Mouse (Mus musculus) granulocyte monocyte progenitor cell, adult 5-6 weeks (primary cell): ENCODE results near the gene Ropn1l. TPM values are rescaled to one million over a fixed set of nuclear protein-coding genes. Genes with fewer than 3 reads are reported as not detected.

ENCODE experiments used
- ATAC-seq: replicated peaks from 2 replicates; pipeline ENCODE4 v1.8.0; 2016; ENCODE audit warnings: mild to moderate bottlenecking, moderate TSS enrichment, inconsistent platforms; ENCODE audit not compliant: poor library complexity, severe bottlenecking
- total RNA-seq, 2 experiments: library from RNA; stranded (forward) in 1 of 2; stranded (reverse) in 1 of 2; fragments of 200-712, 200-1000 nt in 1 of 2; fragments of >200 nt in 1 of 2; fragmentation: Nextera tagmentation in 1 of 2; gene quantifications; 2 replicates each; pipeline ENCODE4 v1.2.3; 2014 to 2017

Ropn1l gene
- total RNA-seq, 2 experiments from 2014 or later: 6.3 TPM; not detected in 1

GRCm38 (mm10) chr15:31412933-31413332, 40.6 kb downstream of the Ropn1l start:
- peak; percentile 63 for ATAC-seq

- ATAC-seq: no peak
Observed at GRCm38 (mm10) chr15:31412436-31412835, 41.1 kb downstream of the Ropn1l start.

GRCm38 (mm10) chr15:31407490-31407889, 46.0 kb downstream of the Ropn1l start:
- no peak for ATAC-seq

GRCm38 (mm10) chr15:31406881-31407280, 46.7 kb downstream of the Ropn1l start:
- ATAC-seq: no peak

GRCm38 (mm10) chr15:31404346-31404745, 49.2 kb downstream of the Ropn1l start:
- ATAC-seq: no peak

GRCm38 (mm10) chr15:31402200-31402892, 51.2 kb downstream of the Ropn1l start:
- ATAC-seq: no peak

GRCm38 (mm10) chr15:31400974-31401373, 52.6 kb downstream of the Ropn1l start:
- ATAC-seq: peak; percentile 56

- no peak for ATAC-seq
Observed at GRCm38 (mm10) chr15:31398769-31399168, 54.8 kb downstream of the Ropn1l start.

- ATAC-seq: no peak
Observed at GRCm38 (mm10) chr15:31397379-31397778, 56.2 kb downstream of the Ropn1l start.

GRCm38 (mm10) chr15:31396755-31397154, 56.8 kb downstream of the Ropn1l start:
- ATAC-seq: no peak

GRCm38 (mm10) chr15:31395986-31396385, 57.6 kb downstream of the Ropn1l start:
- ATAC-seq: no peak

- no peak for ATAC-seq
Observed at GRCm38 (mm10) chr15:31393402-31393801, 60.1 kb downstream of the Ropn1l start.

- no peak for ATAC-seq
Observed at GRCm38 (mm10) chr15:31392705-31393104, 60.8 kb downstream of the Ropn1l start.

- ATAC-seq: no peak
Observed at GRCm38 (mm10) chr15:31392135-31392534, 61.4 kb downstream of the Ropn1l start.

Other genes starting within 250 kb of the Ropn1l start
- 128 and 157 TPM in 2 replicates for gene Dap, start 229.4 kb downstream of the Ropn1l start, total RNA-seq (2014; fragmentation: Nextera tagmentation)
- gene Dap, start 229.4 kb downstream of the Ropn1l start, total RNA-seq (2017): 87.6 and 117 TPM in 2 replicates
- gene Ankrd33b, start 86.0 kb downstream of the Ropn1l start, total RNA-seq (2014; fragmentation: Nextera tagmentation): 0.11 TPM in 1 of 2 replicates, not detected in the other
- gene Ankrd33b, start 86.0 kb downstream of the Ropn1l start, total RNA-seq (2017): 0.10 TPM in 1 of 2 replicates, not detected in the other
- 27.1 and 34.2 TPM in 2 replicates for gene March6, start 77.3 kb upstream of the Ropn1l start, total RNA-seq (2014; fragmentation: Nextera tagmentation)
- gene March6, start 77.3 kb upstream of the Ropn1l start, total RNA-seq (2017): 26.4 and 30.3 TPM in 2 replicates
- gene Cmbl, start 111.7 kb upstream of the Ropn1l start, total RNA-seq (2014; fragmentation: Nextera tagmentation): not detected in 2 replicates
- not detected in 2 replicates for gene Cmbl, start 111.7 kb upstream of the Ropn1l start, total RNA-seq (2017)
- 412 and 454 TPM in 2 replicates for gene Cct5, start 148.1 kb upstream of the Ropn1l start, total RNA-seq (2014; fragmentation: Nextera tagmentation)
- 535 and 555 TPM in 2 replicates for gene Cct5, start 148.1 kb upstream of the Ropn1l start, total RNA-seq (2017)
- gene Fam173b, start 148.1 kb upstream of the Ropn1l start, total RNA-seq (2014; fragmentation: Nextera tagmentation): 8.6 and 13.0 TPM in 2 replicates
- gene Fam173b, start 148.1 kb upstream of the Ropn1l start, total RNA-seq (2017): 7.7 and 11.1 TPM in 2 replicates